14 mouse cellular contexts compared by ENCODE assay signal in the genomic region with DNA sequence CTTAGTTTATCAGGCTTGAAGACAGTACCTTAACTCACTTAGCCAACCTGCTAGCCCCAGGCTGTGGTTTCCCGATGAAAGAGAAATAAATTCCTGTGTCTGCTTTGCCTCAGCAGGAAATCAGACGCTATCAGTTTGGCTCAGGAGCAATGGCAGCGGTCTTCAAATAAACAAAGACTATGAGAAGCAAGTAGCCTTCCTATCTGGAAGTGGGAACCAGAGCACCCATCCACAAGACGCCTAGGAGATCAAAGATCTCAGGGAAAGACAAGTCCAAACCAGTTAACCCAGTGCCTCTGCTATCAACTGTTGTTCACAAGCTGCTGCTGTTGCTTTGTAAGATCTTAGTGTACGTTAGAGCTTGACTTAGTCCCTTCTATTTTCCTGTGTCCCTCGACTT. TPM values are rescaled to one million over a fixed set of nuclear protein-coding genes. Genes with fewer than 3 reads are reported as not detected.
DNase-seq lines count a peak whose midpoint lies in the region; ATAC-seq and TF ChIP-seq lines count a peak whose summit lies in the region.
"Had no signal": no experiment of that assay in that cellular context is flagged by ENCODE, and none has a peak within 500 bp of the region (broad histone marks: within the 10 kb centered on the region; RNA-seq: fewer than 3 reads in every experiment).

No protein-coding gene starts in this region.

- H3K4me3 ChIP-seq in gastrocnemius, adult 2 months: no peak overlapping the region
- H3K4me3 ChIP-seq in intestine, embryonic 14.5 days (ENCODE audit: low read depth, low read length): no peak overlapping the region
- H3K4me3 ChIP-seq in intestine, postnatal 0 days (ENCODE audit: low read depth, low read length): no peak overlapping the region
- no peak overlapping the region for H3K4me3 ChIP-seq in limb, embryonic 15.5 days
- no peak overlapping the region for H3K4me3 ChIP-seq in kidney, embryonic 16.5 days (ENCODE audit: low read length)
- H3K4me3 ChIP-seq: forebrain, embryonic 13.5 days; midbrain, embryonic 12.5 days had no signal

- no peak for ATAC-seq in intestine, embryonic 14.5 days (replicated peaks; ENCODE audit: low FRiP score, low TSS enrichment, low read depth)
- ATAC-seq in intestine, postnatal 0 days: no peak
- ATAC-seq in limb, embryonic 15.5 days (ENCODE audit: insufficient number of reproducible peaks, low FRiP score, low TSS enrichment, low read depth): no peak
- no peak for ATAC-seq in activated CD4-positive, CD25-positive, alpha-beta regulatory T cell, adult 4 months
- no peak for ATAC-seq in kidney, embryonic 16.5 days (ENCODE audit: low FRiP score, low TSS enrichment)
- ATAC-seq: forebrain, embryonic 13.5 days; liver, postnatal 0 days had no signal

- H3K27ac ChIP-seq in gastrocnemius, adult 2 months: peak overlapping the region; percentile 20; the same call in 1 of the 2 replicates
- no peak overlapping the region for H3K27ac ChIP-seq in intestine, embryonic 14.5 days (ENCODE audit: low read depth)
- H3K27ac ChIP-seq in intestine, postnatal 0 days (ENCODE audit: low read depth, low read length): no peak overlapping the region
- H3K27ac ChIP-seq in limb, embryonic 15.5 days: peak overlapping the region; percentile 81; the same call in 1 of the 2 replicates
- H3K27ac ChIP-seq in kidney, embryonic 16.5 days (ENCODE audit: low read length): no peak overlapping the region
- H3K27ac ChIP-seq: forebrain, embryonic 13.5 days; midbrain, embryonic 12.5 days had no signal

- no peaks in the 10 kb centered on the region for H3K27me3 ChIP-seq in intestine, embryonic 14.5 days (replicated peaks; ENCODE audit: control insufficient read depth, insufficient read depth, low read length)
- H3K27me3 ChIP-seq in intestine, postnatal 0 days (replicated peaks; ENCODE audit: control insufficient read depth, insufficient read depth, low read length): no peaks in the 10 kb centered on the region
- H3K27me3 ChIP-seq in limb, embryonic 15.5 days: no peaks in the 10 kb centered on the region
- H3K27me3 ChIP-seq in kidney, embryonic 16.5 days (ENCODE audit: insufficient read depth, low read length): no peaks in the 10 kb centered on the region
- H3K27me3 ChIP-seq: forebrain, embryonic 13.5 days had no signal

- 12% methylated on average over 6 of the region's 6 CpGs for WGBS in intestine, embryonic 14.5 days
- WGBS in intestine, postnatal 0 days: 14% methylated on average over 6 of the region's 6 CpGs
- 18% methylated on average over 6 of the region's 6 CpGs for WGBS in limb, embryonic 15.5 days
- 30% methylated on average over 6 of the region's 6 CpGs for WGBS in kidney, embryonic 16.5 days

- peak overlapping the region; percentile 11; the same call in 1 of the 2 replicates for H3K4me2 ChIP-seq in intestine, embryonic 14.5 days (ENCODE audit: low read length)
- H3K4me2 ChIP-seq in intestine, postnatal 0 days (replicated peaks; ENCODE audit: low read depth): no peak overlapping the region
- H3K4me2 ChIP-seq in limb, embryonic 15.5 days: no peak overlapping the region
- no peak overlapping the region for H3K4me2 ChIP-seq in kidney, embryonic 16.5 days (replicated peaks; ENCODE audit: low read depth, low read length)
- H3K4me2 ChIP-seq: forebrain, embryonic 13.5 days; midbrain, embryonic 12.5 days had no signal

- no peak for DNase-seq in gastrocnemius, adult 2 months
- DNase-seq in gastrocnemius, postnatal 4 days (ENCODE audit: low spot score in 2 of 2): no peak
- DNase-seq in intestine, embryonic 14.5 days (ENCODE audit: low spot score): no peak
- peak; percentile 70 for DNase-seq in ZHBTc4 (ENCODE audit: low read depth, low spot score)
- DNase-seq: adrenal gland, adult 8-10 months; gastrocnemius, postnatal 10 days; liver, postnatal 0 days; spleen, adult 18-20 months had no signal

- intact Hi-C loops in gastrocnemius, adult 2 months (cut with DNase I): no loop called here

- no peaks in the 10 kb centered on the region for H3K36me3 ChIP-seq in intestine, embryonic 14.5 days (ENCODE audit: control insufficient read depth, insufficient read depth, low read length)
- H3K36me3 ChIP-seq in intestine, postnatal 0 days (ENCODE audit: control insufficient read depth, insufficient read depth): no peaks in the 10 kb centered on the region
- H3K36me3 ChIP-seq in limb, embryonic 15.5 days: no peaks in the 10 kb centered on the region
- H3K36me3 ChIP-seq in kidney, embryonic 16.5 days (ENCODE audit: insufficient read depth, low read length): no peaks in the 10 kb centered on the region
- H3K36me3 ChIP-seq: midbrain, embryonic 12.5 days had no signal

- H3K9ac ChIP-seq in intestine, embryonic 14.5 days (ENCODE audit: low read length): no peak overlapping the region
- H3K9ac ChIP-seq in intestine, postnatal 0 days (ENCODE audit: low read depth, low read length): no peak overlapping the region
- H3K9ac ChIP-seq in limb, embryonic 15.5 days: no peak overlapping the region
- H3K9ac ChIP-seq in kidney, embryonic 16.5 days (replicated peaks; ENCODE audit: low read length): no peak overlapping the region
- H3K9ac ChIP-seq: forebrain, embryonic 13.5 days; liver, postnatal 0 days; midbrain, embryonic 12.5 days had no signal

- no peak for TF ChIP-seq CTCF in gastrocnemius, adult 2 months (IDR thresholded peaks at IDR 0.05)
- TF ChIP-seq CTCF in intestine, postnatal 0 days (IDR thresholded peaks at IDR 0.05; ENCODE audit: low read depth): no peak

- H3K9me3 ChIP-seq in intestine, embryonic 14.5 days (ENCODE audit: control insufficient read depth, low read length): no peaks in the 10 kb centered on the region
- H3K9me3 ChIP-seq in intestine, postnatal 0 days (ENCODE audit: control insufficient read depth): no peaks in the 10 kb centered on the region
- no peaks in the 10 kb centered on the region for H3K9me3 ChIP-seq in limb, embryonic 15.5 days
- H3K9me3 ChIP-seq in kidney, embryonic 16.5 days (ENCODE audit: low read length): no peaks in the 10 kb centered on the region
- H3K9me3 ChIP-seq: forebrain, embryonic 13.5 days; midbrain, embryonic 12.5 days had no signal

- H3K4me1 ChIP-seq in intestine, embryonic 14.5 days (replicated peaks; ENCODE audit: control insufficient read depth, insufficient read depth, low read length): peaks cover 13% of the 10 kb centered on the region
- no peaks in the 10 kb centered on the region for H3K4me1 ChIP-seq in intestine, postnatal 0 days (replicated peaks; ENCODE audit: control insufficient read depth, insufficient read depth, low read length)
- H3K4me1 ChIP-seq in limb, embryonic 15.5 days: peaks cover 15% of the 10 kb centered on the region
- H3K4me1 ChIP-seq in kidney, embryonic 16.5 days (ENCODE audit: insufficient read depth, low read length): peaks cover 6% of the 10 kb centered on the region; the same call in 1 of the 2 replicates
- H3K4me1 ChIP-seq: forebrain, embryonic 13.5 days had no signal

RNA-seq across cellular contexts. Expression of a gene that starts 6.9 kb away (rescaled TPM):
- total RNA-seq in gastrocnemius, adult 2 months (2021): 10 to 100 TPM; 48.2 to 78.6 TPM
- total RNA-seq in gastrocnemius, postnatal 4 days (2021): 100 to 1,000 TPM; 289 to 339 TPM
- polyA plus RNA-seq in intestine, embryonic 14.5 days (2014; fragmentation: Nextera tagmentation; extraction: Ambion mirVana): 67.8 and 72.2 TPM in 2 replicates
- 16.8 and 20.3 TPM in 2 replicates for polyA plus RNA-seq in intestine, postnatal 0 days (2015; fragmentation: Nextera tagmentation; extraction: Ambion mirVana)
- polyA plus RNA-seq in limb, embryonic 15.5 days (2015; fragmentation: Nextera tagmentation; extraction: Ambion mirVana): 73.2 and 76.6 TPM in 2 replicates
- polyA plus RNA-seq in activated CD4-positive, CD25-positive, alpha-beta regulatory T cell, adult 4 months (2017; shearing (Covaris generic)): under 1 TPM in 1 of 2 experiments, not detected in 1; 0.05 TPM
- polyA plus RNA-seq in kidney, embryonic 16.5 days (2015; fragmentation: Nextera tagmentation; extraction: Ambion mirVana): 49.1 and 50.2 TPM in 2 replicates

Comparison
In these comparisons a context has a peak if more than half of its experiments do, and no peak if none do; other contexts are left out.
1. H3K27ac ChIP-seq: peak in gastrocnemius, adult 2 months (single experiment) and limb, embryonic 15.5 days (single experiment); none in intestine, embryonic 14.5 days (single experiment), intestine, postnatal 0 days (single experiment) and kidney, embryonic 16.5 days (single experiment).
2. RNA of a gene that starts 6.9 kb away (polyA plus RNA-seq): 73.2 to 76.6 TPM in limb, embryonic 15.5 days, 67.8 to 72.2 TPM in intestine, embryonic 14.5 days, 49.1 to 50.2 TPM in kidney, embryonic 16.5 days and 16.8 to 20.3 TPM in intestine, postnatal 0 days; 0.05 TPM in activated CD4-positive, CD25-positive, alpha-beta regulatory T cell, adult 4 months; every median in the first group is over 10 times any median in the second.